Mouse (Mus musculus): ENCODE measurements around the gene Slc6a17. TPM values are rescaled to one million over a fixed set of nuclear protein-coding genes. Genes with fewer than 3 reads are reported as not detected.

Slc6a17 gene
- total and polyA plus RNA-seq, 3 experiments = 0.04 TPM; not detected in 2

- no peak for TF ChIP-seq USF2 (IDR thresholded peaks at IDR 0.05; ENCODE audit: borderline replicate concordance in 1 of 2, insufficient read depth in 1 of 2, low read depth in 1 of 2, low read length in 2 of 2)
Measured at GRCm38 (mm10) chr3:107543158-107544080, 25.6 kb upstream of the Slc6a17 start (continued).

- Histone ChIP-seq H3K27me3 (ENCODE audit: control insufficient read depth in 1 of 2, insufficient read depth in 2 of 2, low read length in 2 of 2) (peaks cover 2 to 5% of the 10 kb centered on the region in 2 experiments; a peak in 3 of 4 replicates), H3K36me3 (ENCODE audit: control insufficient read depth in 1 of 2, insufficient read depth in 2 of 2, low read length in 2 of 2) (no peaks in the 10 kb centered on the region), H3K4me1 (ENCODE audit: control insufficient read depth in 1 of 2, insufficient read depth in 2 of 2, low read length in 2 of 2) (no peaks in the 10 kb centered on the region), H3K9me3 (replicated peaks; ENCODE audit: insufficient read depth, low read length) (no peaks in the 10 kb centered on the region), H3K4me3 (ENCODE audit: control insufficient read depth in 1 of 2, insufficient read depth in 1 of 2, low read depth in 2 of 2, low read length in 2 of 2) (no peak overlapping the region), H3K27ac (ENCODE audit: control insufficient read depth, low read depth, low read length) (no peak overlapping the region), H3K9ac (ENCODE audit: control insufficient read depth, low read depth, low read length, poor library complexity, severe bottlenecking) (no peak overlapping the region), H3K79me2 (ENCODE audit: control insufficient read depth, insufficient read depth, low read length, poor library complexity) (no peaks in the 10 kb centered on the region)
- no peak for DNase-seq (ENCODE audit: low read depth, low spot score)
- TF ChIP-seq GABPA (IDR thresholded peaks at IDR 0.05; ENCODE audit: low read depth, low read length) (no peak), HCFC1 (IDR thresholded peaks at IDR 0.05; ENCODE audit: low read depth, low read length) (no peak), POLR2AphosphoS5 (IDR thresholded peaks at IDR 0.05; ENCODE audit: borderline replicate concordance, low read depth, low read length) (no peak), MAZ (IDR thresholded peaks at IDR 0.05; ENCODE audit: low read depth, low read length) (no peak), USF1 (IDR thresholded peaks at IDR 0.05; ENCODE audit: low read depth, low read length) (no peak), UBTF (IDR thresholded peaks at IDR 0.05; ENCODE audit: borderline replicate concordance, insufficient read depth, low read depth, low read length) (no peak)
Measured at GRCm38 (mm10) chr3:107542584-107542983, 24.8 kb upstream of the Slc6a17 start.

GRCm38 (mm10) chr3:107537504-107537889, 19.7 kb upstream of the Slc6a17 start:
- Histone ChIP-seq H3K4me1 (ENCODE audit: control insufficient read depth in 1 of 2, insufficient read depth in 2 of 2, low read length in 2 of 2) (no peaks in the 10 kb centered on the region), H3K36me3 (ENCODE audit: control insufficient read depth in 1 of 2, insufficient read depth in 2 of 2, low read length in 2 of 2) (no peaks in the 10 kb centered on the region), H3K79me2 (ENCODE audit: control insufficient read depth, insufficient read depth, low read length, poor library complexity) (no peaks in the 10 kb centered on the region), H3K9ac (ENCODE audit: control insufficient read depth, low read depth, low read length, poor library complexity, severe bottlenecking) (no peak overlapping the region), H3K9me3 (replicated peaks; ENCODE audit: insufficient read depth, low read length) (no peaks in the 10 kb centered on the region), H3K27ac (ENCODE audit: control insufficient read depth, low read depth, low read length) (no peak overlapping the region), H3K4me3 (ENCODE audit: control insufficient read depth in 1 of 2, insufficient read depth in 1 of 2, low read depth in 2 of 2, low read length in 2 of 2) (no peak overlapping the region), H3K27me3 (ENCODE audit: control insufficient read depth in 1 of 2, insufficient read depth in 2 of 2, low read length in 2 of 2) (peaks cover 4 to 10% of the 10 kb centered on the region in 2 experiments; a peak in 3 of 4 replicates)
- no peak for TF ChIP-seq USF2 (IDR thresholded peaks at IDR 0.05; ENCODE audit: borderline replicate concordance in 1 of 2, insufficient read depth in 1 of 2, low read depth in 1 of 2, low read length in 2 of 2)
- no peak for TF ChIP-seq POLR2AphosphoS5 (IDR thresholded peaks at IDR 0.05; ENCODE audit: borderline replicate concordance, low read depth, low read length)
- TF ChIP-seq CHD1 (IDR thresholded peaks at IDR 0.05; ENCODE audit: low read depth, low read length) = no peak
- TF ChIP-seq CTCF (IDR thresholded peaks at IDR 0.05 in 2 of 3, conservative IDR thresholded peaks at IDR 0.05 in 1 of 3; ENCODE audit: control insufficient read depth in 1 of 3, insufficient read depth in 1 of 3, low read depth in 2 of 3, low read length in 3 of 3, poor library complexity in 1 of 3, severe bottlenecking in 1 of 3) = no peak
- no peak for TF ChIP-seq ZMIZ1 (IDR thresholded peaks at IDR 0.05; ENCODE audit: low read depth, low read length)
- TF ChIP-seq RAD21 (IDR thresholded peaks at IDR 0.05; ENCODE audit: low read depth, low read length) = no peak
- no peak for TF ChIP-seq ZC3H11A (IDR thresholded peaks at IDR 0.05; ENCODE audit: low read depth, low read length)
- no peak for TF ChIP-seq MAX (IDR thresholded peaks at IDR 0.05; ENCODE audit: low read length)
- no peak for TF ChIP-seq MEF2A (IDR thresholded peaks at IDR 0.05; ENCODE audit: extremely low read depth, insufficient replicate concordance, low read depth, low read length, poor library complexity, severe bottlenecking)
- TF ChIP-seq MYB (IDR thresholded peaks at IDR 0.05; ENCODE audit: low read depth, low read length) = no peak
- TF ChIP-seq ELF1 (IDR thresholded peaks at IDR 0.05; ENCODE audit: low read depth, low read length) = no peak
- TF ChIP-seq TAL1 (IDR thresholded peaks at IDR 0.05; ENCODE audit: low read length) = no peak
- TF ChIP-seq UBTF (IDR thresholded peaks at IDR 0.05; ENCODE audit: borderline replicate concordance, insufficient read depth, low read depth, low read length) = no peak
- no peak for TF ChIP-seq MYC (IDR thresholded peaks at IDR 0.05; ENCODE audit: low read depth, low read length)
- no peak for TF ChIP-seq HCFC1 (IDR thresholded peaks at IDR 0.05; ENCODE audit: low read depth, low read length)
- TF ChIP-seq POLR2A (IDR thresholded peaks at IDR 0.05; ENCODE audit: control insufficient read depth in 1 of 2, insufficient read depth in 1 of 2, low read depth in 1 of 2, low read length in 2 of 2, poor library complexity in 1 of 2) = no peak
- no peak for TF ChIP-seq ETS1 (IDR thresholded peaks at IDR 0.05; ENCODE audit: low read depth, low read length)
- no peak for DNase-seq (ENCODE audit: low read depth, low spot score)
